Mouse (Mus musculus) liver, adult 2 months (tissue): ENCODE results near the gene Gm17304.

Source experiments
- CTCF ChIP-seq: fragments of 200-500 bp; IDR thresholded peaks from 2 replicates; pipeline ENCODE4 v1.5.1; 2011; ENCODE audit warnings: low read depth, low read length, control low read depth
- POLR2A ChIP-seq: fragments of 200-500 bp; IDR thresholded peaks from 2 replicates; pipeline ENCODE4 v1.6.1; 2011; ENCODE audit warnings: low read length, control low read depth; ENCODE audit not compliant: insufficient read depth; ENCODE audit errors: extremely low read depth

DNA sequence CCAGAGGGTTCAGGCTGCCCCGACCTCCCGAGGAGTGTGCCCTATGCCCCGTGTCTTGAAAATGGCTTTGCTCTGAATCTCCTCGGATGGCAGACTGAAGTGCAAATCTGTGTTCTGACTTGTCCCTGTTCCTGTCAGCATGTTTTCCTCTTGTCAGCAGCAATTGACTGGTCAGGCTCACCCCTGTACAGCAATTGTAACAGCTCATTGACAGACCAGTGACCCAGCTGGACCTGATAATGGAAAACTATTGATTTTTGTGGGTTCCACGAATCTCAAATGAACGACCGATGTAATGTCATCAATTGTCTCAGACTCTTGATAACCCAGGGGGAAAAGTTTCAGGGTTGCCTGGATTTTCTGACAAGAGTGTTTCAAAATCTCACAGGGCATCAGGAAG, 28.0 kb upstream of the Gm17304 start:
- no peak for TF ChIP-seq POLR2A
- TF ChIP-seq CTCF = no peak
